Mouse (Mus musculus) lung, adult 2 months (tissue): ENCODE data around the gene Ccl1.

ENCODE experiments used
- CTCF ChIP-seq: fragments of 200-500 bp; IDR thresholded peaks from 2 replicates; pipeline ENCODE4 v1.5.1; 2011; ENCODE audit warnings: mild to moderate bottlenecking, low read length, control low read depth; ENCODE audit not compliant: insufficient read depth
- POLR2A ChIP-seq: fragments of 200-500 bp; IDR thresholded peaks from 2 replicates; pipeline ENCODE4 v1.6.1; 2011; ENCODE audit warnings: low read depth, mild to moderate bottlenecking, control low read depth, low read length, borderline replicate concordance; ENCODE audit errors: extremely low read depth

DNA sequence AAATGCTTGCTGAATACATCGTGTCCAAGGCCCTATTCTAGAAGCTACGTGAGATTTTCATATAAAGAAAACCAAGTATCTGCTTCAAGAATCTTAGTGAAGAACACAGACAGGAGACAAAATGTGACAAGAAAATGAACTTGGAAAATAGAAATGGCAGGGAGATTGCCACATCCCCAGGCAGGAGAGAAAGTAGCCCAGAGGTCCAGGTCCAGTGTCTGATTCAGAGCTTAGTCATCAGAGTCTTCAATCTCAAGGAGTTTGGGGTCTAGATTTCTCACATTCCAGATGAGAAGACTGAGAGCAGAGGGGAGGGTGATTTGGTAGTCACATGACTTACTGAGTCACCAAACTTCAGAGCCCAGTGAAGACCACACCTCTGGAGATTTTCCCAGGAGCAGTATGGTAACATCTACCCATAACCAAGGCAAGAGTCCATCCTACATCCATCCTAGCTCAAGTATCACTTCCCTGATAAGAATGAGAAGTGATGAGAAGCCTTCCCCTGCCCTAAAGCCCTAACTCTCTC, 98.5 kb downstream of the Ccl1 start:
- no peak for TF ChIP-seq CTCF
- TF ChIP-seq POLR2A, result no peak
